Mouse (Mus musculus) cerebellum, adult 11 months (tissue): Measurements from ENCODE around the gene Ccdc28b.
A peak's percentile ranks its signal among the peaks of the same experiment; 100 is the strongest.

ENCODE experiments used
- DNase-seq: peaks from one replicate; pipeline ENCODE4 v3.0.0; 2022

Gene Ccdc28b

GRCm38 (mm10) chr4:129623681-129624091 lies at the start of gene Ccdc28b:
TSS of gene Ccdc28b (minus strand) at chr4:129623947.
- peak; percentile 48 for DNase-seq

- no peak for DNase-seq
Measured at GRCm38 (mm10) chr4:129672878-129673449, 49.2 kb upstream of the Ccdc28b start.

- peak; percentile 85 for DNase-seq
Measured at GRCm38 (mm10) chr4:129672083-129672877, 48.5 kb upstream of the Ccdc28b start, which contains the start of gene Kpna6. TSS of gene Kpna6 (minus strand) at chr4:129672767.

GRCm38 (mm10) chr4:129671491-129672082 lies 47.8 kb upstream of the Ccdc28b start:
- peak; percentile 33 for DNase-seq

- no peak for DNase-seq
Measured at GRCm38 (mm10) chr4:129662255-129662813, 38.6 kb upstream of the Ccdc28b start.

DNA sequence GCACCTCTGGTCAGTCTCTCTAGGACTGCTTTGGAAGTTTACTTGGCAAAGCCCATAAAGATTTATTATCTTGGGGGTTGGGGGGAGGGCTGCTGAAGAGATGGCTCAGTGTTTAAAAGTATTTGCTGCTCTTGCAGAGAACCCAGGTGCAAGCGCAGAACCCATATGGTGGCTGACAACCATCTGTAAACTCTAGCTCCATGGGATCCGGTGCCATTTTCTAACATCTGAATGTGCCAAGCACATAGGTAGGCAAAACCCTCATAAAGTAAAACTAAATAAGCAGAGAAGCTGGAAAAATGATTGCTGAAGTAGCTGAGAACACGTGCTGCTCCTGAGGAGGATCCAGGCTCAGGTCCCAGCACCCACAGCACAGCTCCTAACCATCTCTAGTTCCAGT lies 37.8 kb upstream of the Ccdc28b start:
- no peak for DNase-seq

DNA sequence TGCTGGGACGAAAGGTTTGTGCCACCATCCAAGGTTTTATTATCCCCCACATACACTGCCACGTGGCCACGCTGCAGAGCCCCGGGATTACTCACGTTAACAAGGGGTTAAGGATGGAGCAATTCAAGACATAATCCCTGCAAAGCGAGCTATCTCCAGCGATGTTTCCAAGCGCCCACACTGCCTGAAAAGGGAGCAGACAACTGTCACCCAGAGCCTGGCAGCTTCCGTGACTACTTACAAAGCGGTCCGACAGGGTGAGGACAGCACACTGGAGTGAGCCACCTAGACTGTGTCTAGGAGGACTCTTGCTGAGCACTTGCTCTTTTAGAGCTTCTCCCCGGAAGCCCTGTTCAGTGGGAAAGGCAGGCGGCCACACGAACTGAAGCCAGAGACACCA lies 31.0 kb upstream of the Ccdc28b start:
- DNase-seq = no peak

DNA sequence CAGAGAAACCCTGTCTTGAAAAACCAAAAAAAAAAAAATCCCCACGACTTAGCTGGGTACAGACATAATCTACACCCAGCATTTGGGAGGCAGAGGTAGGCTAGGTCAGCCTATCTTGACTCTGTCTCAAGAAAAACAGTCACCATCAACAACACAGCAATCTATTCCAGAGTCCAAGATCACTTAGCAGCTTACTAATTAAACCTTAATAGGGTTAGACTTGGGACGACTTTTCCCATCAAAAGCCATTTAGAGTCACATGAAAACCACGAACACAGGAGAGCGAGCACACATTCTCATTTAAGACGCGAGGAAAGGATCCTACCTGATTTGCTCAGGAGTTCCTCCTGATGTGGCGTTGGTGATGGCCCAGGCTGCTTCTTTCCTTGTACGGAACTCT lies 26.6 kb upstream of the Ccdc28b start:
- DNase-seq = no peak

GRCm38 (mm10) chr4:129648656-129649055 lies 24.9 kb upstream of the Ccdc28b start:
- no peak for DNase-seq

DNA sequence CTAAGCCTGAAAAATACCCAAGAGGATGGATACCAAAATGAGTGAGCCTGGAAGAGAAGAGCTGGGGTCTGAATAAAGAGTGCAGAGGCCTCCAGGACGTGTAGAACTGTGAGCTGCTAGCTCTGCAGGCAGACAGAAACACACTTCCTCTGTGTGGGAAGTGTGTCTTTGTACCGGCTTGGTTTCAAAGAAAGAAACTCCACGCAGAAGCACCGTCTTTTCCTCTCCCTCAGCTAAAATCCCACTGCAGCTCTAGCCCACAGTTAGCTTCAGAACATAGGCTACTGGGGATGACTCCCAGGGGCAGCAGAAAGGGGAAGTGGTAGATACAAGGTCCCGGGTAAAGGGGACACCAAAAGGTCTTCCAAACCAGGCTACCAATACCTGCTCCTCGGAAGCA lies 21.5 kb upstream of the Ccdc28b start:
- DNase-seq = no peak

- no peak for DNase-seq
Measured at GRCm38 (mm10) chr4:129641756-129642155, 18.0 kb upstream of the Ccdc28b start.

GRCm38 (mm10) chr4:129640638-129641467 lies 17.1 kb upstream of the Ccdc28b start, which contains the start of gene Txlna:
TSS of gene Txlna (minus strand) at chr4:129641065.
- peak; percentile 97 for DNase-seq

DNA sequence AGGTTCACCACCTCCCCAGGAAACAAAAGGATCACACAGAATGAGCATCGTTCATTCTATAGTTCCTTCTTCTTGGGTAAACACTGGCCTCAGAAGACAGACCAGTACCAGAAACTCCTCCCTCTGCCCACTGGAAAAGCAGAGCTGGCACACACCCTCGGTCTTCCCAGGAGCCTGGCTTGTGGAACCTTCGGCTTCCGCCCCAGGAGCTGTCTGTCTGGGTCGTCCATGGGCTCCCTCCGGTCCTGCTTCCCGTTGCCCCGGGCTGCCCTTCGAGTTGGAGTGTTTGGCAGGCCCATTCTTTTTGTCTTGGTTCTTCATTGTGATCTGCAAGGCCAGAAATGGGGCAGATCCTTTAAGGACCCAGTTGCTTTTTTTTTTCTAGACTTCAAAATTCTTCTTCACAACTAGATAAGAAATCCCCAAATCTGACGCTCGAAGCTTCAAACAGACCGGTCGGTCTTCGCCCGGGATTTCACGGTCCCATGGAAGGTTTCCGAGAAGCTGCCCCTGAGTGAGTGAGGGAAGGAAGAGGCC lies 16.4 kb upstream of the Ccdc28b start:
- peak; percentile 54 for DNase-seq

DNA sequence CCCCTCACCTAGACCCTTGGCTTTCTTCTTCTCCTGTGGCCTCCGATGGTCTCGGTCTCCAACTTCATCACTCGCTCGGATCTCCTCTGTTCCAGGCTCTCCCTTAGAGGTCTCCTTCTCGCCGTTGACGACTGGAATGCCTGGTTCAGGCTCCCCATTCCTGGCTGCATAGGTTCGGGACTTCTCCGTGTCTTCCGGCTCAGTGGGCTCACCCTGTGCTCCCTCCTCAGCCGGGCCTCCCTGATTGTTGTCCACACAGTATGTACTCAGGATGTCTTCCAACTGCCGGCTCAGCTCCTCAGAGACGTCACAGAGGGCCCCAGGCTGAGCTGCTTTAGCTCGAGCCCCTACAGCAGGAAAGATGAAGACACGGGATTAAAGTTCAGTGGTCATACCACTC lies 15.5 kb upstream of the Ccdc28b start:
- peak; percentile 28 for DNase-seq

DNA sequence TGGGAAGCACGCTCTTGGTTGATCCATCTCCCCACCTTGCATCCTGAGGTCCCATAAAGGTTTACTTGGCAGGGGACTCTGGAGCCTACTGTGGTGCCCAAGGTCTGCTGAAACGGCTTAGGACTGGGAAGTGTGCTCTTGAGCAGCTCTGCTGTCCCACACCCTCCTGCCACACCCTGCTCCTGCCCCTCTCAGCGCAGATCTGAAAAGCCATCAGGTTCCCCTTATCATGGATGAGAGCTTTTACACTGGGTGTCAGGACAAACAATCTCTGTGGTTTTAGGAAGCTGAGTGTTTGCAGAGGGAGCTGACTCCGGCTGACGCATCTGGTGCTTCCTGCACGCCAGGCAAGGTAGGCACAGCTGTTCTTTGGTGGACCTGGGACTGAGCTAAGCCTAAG lies 10.1 kb upstream of the Ccdc28b start:
- no peak for DNase-seq

DNA sequence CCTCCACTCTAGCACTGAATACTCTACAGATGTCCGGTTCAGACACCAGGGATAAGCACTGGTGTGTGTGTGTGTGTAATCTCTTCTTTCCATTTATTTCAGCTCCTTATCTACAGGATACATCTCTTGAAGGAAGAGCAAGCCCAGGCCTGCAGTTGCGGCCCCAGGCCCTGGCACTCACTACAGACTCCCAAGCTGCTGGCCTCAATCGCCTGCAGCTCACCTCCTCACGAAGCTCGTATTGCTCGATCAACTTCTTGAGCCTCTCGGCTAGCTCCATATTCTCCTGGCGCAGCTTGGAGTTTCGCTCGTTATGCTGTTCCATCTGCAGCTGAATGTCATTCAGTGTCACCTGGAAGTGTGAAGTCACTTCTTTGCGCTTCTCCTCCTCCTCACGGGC lies 8.1 kb upstream of the Ccdc28b start:
- no peak for DNase-seq

GRCm38 (mm10) chr4:129630944-129631343 lies 7.2 kb upstream of the Ccdc28b start:
- no peak for DNase-seq

- no peak for DNase-seq
Measured at GRCm38 (mm10) chr4:129626035-129626434, 2.3 kb upstream of the Ccdc28b start.

DNA sequence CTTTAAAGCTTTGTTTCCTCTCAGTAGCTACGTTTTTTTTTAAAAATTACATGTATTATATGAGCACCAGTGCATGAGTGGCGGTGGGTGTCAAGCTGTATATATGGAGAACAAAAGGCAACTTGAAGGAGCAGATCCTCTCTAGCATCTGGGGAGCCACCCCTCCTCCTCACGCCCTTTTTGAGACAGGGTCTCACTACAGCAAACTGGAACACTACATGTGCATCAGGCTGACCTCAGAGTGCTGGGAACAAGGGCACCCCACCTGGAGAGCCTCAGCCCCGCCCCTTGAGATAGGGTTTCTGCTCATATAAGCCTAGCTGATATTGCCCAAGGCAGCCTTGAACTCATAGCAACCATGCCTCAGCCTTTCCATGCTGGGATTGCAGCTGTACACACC lies 1.7 kb upstream of the Ccdc28b start:
- no peak for DNase-seq

DNA sequence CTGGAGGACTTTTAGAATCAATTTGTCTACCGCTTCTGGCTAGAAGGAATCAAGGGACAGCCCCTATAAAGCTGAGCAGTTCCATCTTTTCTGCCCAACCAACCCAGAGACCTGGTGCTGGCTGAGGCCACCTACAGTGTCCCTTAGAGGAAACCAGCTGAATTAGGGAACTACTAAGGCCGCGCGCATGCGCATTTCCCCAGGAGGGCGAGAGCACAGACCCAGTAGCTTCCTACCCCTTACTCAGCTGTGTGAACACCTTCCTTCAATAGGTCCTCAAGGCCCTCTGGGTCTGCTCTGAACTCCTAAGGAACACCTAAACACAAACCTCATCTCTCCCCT lies 1.3 kb upstream of the Ccdc28b start:
- peak; percentile 72 for DNase-seq

- peak; percentile 88 for DNase-seq
Measured at GRCm38 (mm10) chr4:129624281-129625028, 708 bp upstream of the Ccdc28b start.
